Mouse (Mus musculus) adipocyte (in vitro differentiated cells): ENCODE data around the gene Tmem237.

Experiments used
- DNase-seq: peaks from one replicate; pipeline ENCODE4 v3.0.0-alpha.2; 2016; ENCODE audit warnings: low spot score

Gene Tmem237

GRCm38 (mm10) chr1:59101020-59101419 is 19.2 kb downstream of the Tmem237 start:
- no peak for DNase-seq

- DNase-seq = no peak
Observed at GRCm38 (mm10) chr1:59094705-59095104, 25.5 kb downstream of the Tmem237 start, which contains the start of gene C2cd6. C2cd6 (minus strand) TSS chr1:59094900.

DNA sequence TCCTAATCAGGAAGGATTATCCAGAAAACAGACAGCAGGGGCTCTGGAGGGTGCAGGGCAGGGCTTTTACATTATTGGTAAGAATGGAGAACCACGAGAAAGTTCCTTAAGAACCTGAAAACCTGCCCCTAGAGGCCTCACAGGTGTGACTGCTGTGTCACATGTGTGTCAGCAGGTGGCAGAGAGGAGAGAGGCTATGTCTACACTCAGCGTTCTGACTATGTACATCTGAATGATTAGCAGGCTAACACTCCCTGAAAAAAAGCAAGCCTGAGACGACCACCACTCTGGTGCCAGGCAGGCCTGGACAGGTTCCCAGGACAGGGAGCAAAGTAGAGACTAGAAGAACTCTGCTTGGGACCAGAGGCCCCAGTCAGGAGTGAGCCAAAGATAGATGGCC is 49.3 kb downstream of the Tmem237 start:
- no peak for DNase-seq

GRCm38 (mm10) chr1:59067976-59068375 is 52.2 kb downstream of the Tmem237 start:
- DNase-seq = peak; percentile 50

- no peak for DNase-seq
Observed at GRCm38 (mm10) chr1:59063697-59064096, 56.5 kb downstream of the Tmem237 start.

DNA sequence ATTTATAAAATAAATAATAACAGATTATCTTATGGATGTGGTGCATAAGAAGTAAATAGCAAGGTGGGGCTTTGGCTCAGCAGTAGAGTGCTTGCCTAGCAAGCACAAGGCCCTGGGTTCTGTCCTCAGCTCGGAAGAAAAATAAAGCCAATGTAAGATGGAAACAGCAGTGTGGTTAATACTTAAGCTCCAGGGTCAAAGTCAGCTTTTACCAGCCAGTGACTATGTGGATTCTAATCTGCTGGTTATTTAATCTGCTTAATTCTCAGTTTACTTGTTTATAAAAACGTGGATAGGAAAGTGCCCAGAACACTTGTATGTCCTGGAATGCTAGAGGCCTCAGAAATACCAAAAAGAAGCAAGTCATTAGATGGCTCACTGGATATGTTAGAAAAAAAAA is 63.3 kb downstream of the Tmem237 start:
- DNase-seq = no peak

DNA sequence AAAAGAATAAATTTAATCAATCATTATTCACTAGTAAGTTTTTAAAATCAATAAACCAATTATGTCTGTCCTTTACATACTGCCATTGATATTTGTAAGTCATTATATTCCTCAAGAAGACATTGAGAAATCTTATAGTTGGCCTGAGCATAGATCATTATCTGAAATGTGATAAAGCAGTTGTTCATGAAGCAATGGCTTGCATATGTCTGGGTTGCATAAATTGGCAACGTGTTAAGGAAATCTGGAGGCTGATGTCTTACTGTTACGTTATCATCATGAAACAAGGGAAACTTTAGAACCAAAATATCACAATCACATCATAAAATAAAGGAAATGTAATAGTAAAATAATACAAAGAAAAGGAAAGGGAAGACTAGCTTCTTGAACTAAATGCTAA is 68.9 kb downstream of the Tmem237 start:
- no peak for DNase-seq
